Mouse (Mus musculus): ENCODE data around the gene Thegl. TPM values are rescaled to one million over a fixed set of nuclear protein-coding genes. Genes with fewer than 3 reads are reported as not detected.
A peak's percentile ranks its signal among the peaks of the same experiment; 100 is the strongest.

Gene Thegl
- polyA plus RNA-seq, 1 experiment from 2014 or later: 0.86 TPM

DNA sequence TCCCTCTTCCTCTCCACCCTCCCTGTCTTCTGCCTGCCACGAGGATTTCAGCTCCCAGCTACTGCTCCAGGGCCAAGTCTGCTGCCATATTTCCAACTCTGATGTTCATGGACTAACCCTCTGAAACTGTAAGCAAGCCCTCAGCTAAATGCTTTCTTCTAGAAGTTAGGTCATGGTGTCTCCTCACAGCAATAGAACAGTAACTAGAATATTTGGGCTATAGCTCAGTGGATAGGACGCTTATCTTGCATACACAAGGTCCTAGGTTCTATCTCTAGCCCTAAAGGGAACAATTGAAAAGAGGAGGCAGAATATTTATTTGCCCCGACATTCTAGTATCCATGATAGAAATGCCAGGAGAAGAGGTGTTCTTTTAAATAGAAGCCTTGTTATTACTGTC, 83.1 kb downstream of the Thegl start:
- WGBS: 82% methylated on average over 3 of the region's 3 CpGs
- no peak overlapping the region for H3K27ac ChIP-seq (ENCODE audit: low read length)

GRCm38 (mm10) chr5:77099317-77099996, 83.6 kb downstream of the Thegl start:
- Histone ChIP-seq H3K4me3 (ENCODE audit: low read length) (no peak overlapping the region), H3K27me3 (replicated peaks; ENCODE audit: control insufficient read depth, insufficient read depth, low read length) (no peaks in the 10 kb centered on the region), H3K9ac (ENCODE audit: low read depth, low read length) (no peak overlapping the region), H3K9me3 (ENCODE audit: control insufficient read depth, low read length) (no peaks in the 10 kb centered on the region), H3K36me3 (ENCODE audit: control insufficient read depth, insufficient read depth, low read length) (no peaks in the 10 kb centered on the region), H3K27ac (ENCODE audit: low read length) (no peak overlapping the region), H3K4me1 (ENCODE audit: control insufficient read depth, insufficient read depth, low read length) (peaks cover 12% of the 10 kb centered on the region; the same call in 1 of the 2 replicates), H3K4me2 (ENCODE audit: low read depth, low read length) (no peak overlapping the region)
- WGBS: 50% methylated on average over 11 of the region's 11 CpGs
- ATAC-seq: no peak

More for the DNA sequence above, 83.1 kb downstream of the Thegl start:
- Histone ChIP-seq H3K9ac (ENCODE audit: low read depth, low read length) (no peak overlapping the region), H3K27me3 (replicated peaks; ENCODE audit: control insufficient read depth, insufficient read depth, low read length) (no peaks in the 10 kb centered on the region), H3K4me3 (ENCODE audit: low read length) (no peak overlapping the region), H3K4me1 (ENCODE audit: control insufficient read depth, insufficient read depth, low read length) (peaks cover 14% of the 10 kb centered on the region; the same call in 1 of the 2 replicates), H3K4me2 (ENCODE audit: low read depth, low read length) (no peak overlapping the region), H3K9me3 (ENCODE audit: control insufficient read depth, low read length) (no peaks in the 10 kb centered on the region), H3K36me3 (ENCODE audit: control insufficient read depth, insufficient read depth, low read length) (no peaks in the 10 kb centered on the region)
- ATAC-seq: no peak

DNA sequence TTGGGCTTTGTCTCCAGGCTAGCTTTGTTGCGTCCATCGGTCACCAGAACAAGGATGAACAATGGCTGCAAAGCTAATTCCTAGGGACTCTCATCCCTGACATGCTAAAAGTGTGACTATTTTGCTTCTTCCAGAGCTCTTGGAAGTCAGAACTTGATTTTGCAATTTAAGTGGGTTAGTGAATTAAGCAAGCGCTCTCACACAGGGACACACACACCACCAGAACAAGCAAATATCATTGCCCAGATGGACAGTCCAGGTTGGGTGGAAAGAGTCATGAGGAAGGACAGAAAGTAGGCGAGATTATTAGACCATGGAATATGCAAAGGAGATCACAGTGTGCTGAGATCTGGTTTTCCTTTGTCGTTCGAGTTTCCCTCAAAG, 84.2 kb downstream of the Thegl start:
- no peak overlapping the region for H3K27ac ChIP-seq (ENCODE audit: low read length)
- no peak for ATAC-seq
- no peaks in the 10 kb centered on the region for H3K36me3 ChIP-seq (ENCODE audit: control insufficient read depth, insufficient read depth, low read length)
- no peaks in the 10 kb centered on the region for H3K27me3 ChIP-seq (replicated peaks; ENCODE audit: control insufficient read depth, insufficient read depth, low read length)
- no peaks in the 10 kb centered on the region for H3K9me3 ChIP-seq (ENCODE audit: control insufficient read depth, low read length)
- H3K4me2 ChIP-seq (ENCODE audit: low read depth, low read length): no peak overlapping the region
- WGBS: 85% methylated on average over 6 of the region's 6 CpGs
- peaks cover 12% of the 10 kb centered on the region; the same call in 1 of the 2 replicates for H3K4me1 ChIP-seq (ENCODE audit: control insufficient read depth, insufficient read depth, low read length)
- no peak overlapping the region for H3K4me3 ChIP-seq (ENCODE audit: low read length)
- no peak overlapping the region for H3K9ac ChIP-seq (ENCODE audit: low read depth, low read length)

- H3K27ac ChIP-seq (ENCODE audit: low read length): no peak overlapping the region
- H3K4me2 ChIP-seq (ENCODE audit: low read depth, low read length): no peak overlapping the region
- peaks cover 10% of the 10 kb centered on the region; the same call in 1 of the 2 replicates for H3K4me1 ChIP-seq (ENCODE audit: control insufficient read depth, insufficient read depth, low read length)
- WGBS: 85% methylated on average over 6 of the region's 6 CpGs
- H3K27me3 ChIP-seq (replicated peaks; ENCODE audit: control insufficient read depth, insufficient read depth, low read length): no peaks in the 10 kb centered on the region
- ATAC-seq: no peak
- no peak overlapping the region for H3K4me3 ChIP-seq (ENCODE audit: low read length)
- no peaks in the 10 kb centered on the region for H3K36me3 ChIP-seq (ENCODE audit: control insufficient read depth, insufficient read depth, low read length)
- H3K9ac ChIP-seq (ENCODE audit: low read depth, low read length): no peak overlapping the region
- no peaks in the 10 kb centered on the region for H3K9me3 ChIP-seq (ENCODE audit: control insufficient read depth, low read length)
Measured at GRCm38 (mm10) chr5:77100691-77101090, 84.9 kb downstream of the Thegl start.

DNA sequence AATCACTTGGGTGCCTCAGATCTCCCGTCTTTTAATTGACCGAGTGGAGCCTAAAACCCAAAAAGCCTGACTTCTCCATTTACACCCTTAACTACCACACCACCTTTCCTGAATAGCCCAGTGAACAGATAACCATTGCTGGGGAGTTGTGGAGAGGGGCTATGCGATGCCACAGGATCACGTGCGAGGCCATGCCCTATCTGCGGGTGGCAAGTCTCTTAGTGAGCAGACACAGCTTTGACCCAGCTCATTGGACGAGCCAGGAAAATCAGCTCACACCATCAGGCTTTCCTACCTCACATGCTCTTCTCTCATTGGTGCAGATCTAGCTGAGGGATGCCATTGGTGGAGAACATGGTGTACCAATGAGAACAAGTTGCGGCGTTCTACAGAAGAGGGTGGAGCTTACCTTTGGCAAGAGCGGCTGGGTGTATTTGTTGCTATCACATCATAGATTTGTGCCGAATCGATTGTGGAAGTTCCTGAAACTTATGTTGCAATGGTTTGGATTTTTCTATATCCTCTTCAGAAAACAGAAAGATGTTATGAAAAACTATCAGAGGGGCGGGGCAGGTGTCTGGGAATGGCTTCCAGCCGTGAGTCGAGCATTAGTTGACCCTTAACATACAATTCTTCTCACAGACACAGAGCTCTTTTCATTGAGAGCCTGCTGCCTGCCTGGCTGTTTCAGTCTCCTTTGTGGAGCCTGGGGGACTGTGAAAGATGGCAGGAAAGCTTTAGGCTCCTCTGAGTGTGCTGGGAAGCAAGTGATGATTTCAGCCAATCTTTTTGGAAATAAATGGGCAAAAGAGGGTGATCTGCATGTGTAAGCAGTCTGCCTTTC, 86.9 kb downstream of the Thegl start:
- no peaks in the 10 kb centered on the region for H3K36me3 ChIP-seq (ENCODE audit: control insufficient read depth, insufficient read depth, low read length)
- no peaks in the 10 kb centered on the region for H3K9me3 ChIP-seq (ENCODE audit: control insufficient read depth, low read length)
- no peak for ATAC-seq
- H3K27ac ChIP-seq (ENCODE audit: low read length): no peak overlapping the region
- H3K4me2 ChIP-seq (ENCODE audit: low read depth, low read length): no peak overlapping the region
- no peaks in the 10 kb centered on the region for H3K27me3 ChIP-seq (replicated peaks; ENCODE audit: control insufficient read depth, insufficient read depth, low read length)
- no peak overlapping the region for H3K4me3 ChIP-seq (ENCODE audit: low read length)
- 81% methylated on average over 15 of the region's 15 CpGs for WGBS
- no peak overlapping the region for H3K9ac ChIP-seq (ENCODE audit: low read depth, low read length)
- H3K4me1 ChIP-seq (ENCODE audit: control insufficient read depth, insufficient read depth, low read length): peaks cover 8% of the 10 kb centered on the region; the same call in 1 of the 2 replicates

- Histone ChIP-seq H3K9me3 (ENCODE audit: control insufficient read depth, low read length) (no peaks in the 10 kb centered on the region), H3K4me3 (ENCODE audit: low read length) (no peak overlapping the region), H3K4me2 (ENCODE audit: low read depth, low read length) (no peak overlapping the region), H3K27me3 (replicated peaks; ENCODE audit: control insufficient read depth, insufficient read depth, low read length) (no peaks in the 10 kb centered on the region), H3K27ac (ENCODE audit: low read length) (peak overlapping the region; percentile 74), H3K36me3 (ENCODE audit: control insufficient read depth, insufficient read depth, low read length) (no peaks in the 10 kb centered on the region), H3K4me1 (ENCODE audit: control insufficient read depth, insufficient read depth, low read length) (peaks cover 13% of the 10 kb centered on the region), H3K9ac (ENCODE audit: low read depth, low read length) (no peak overlapping the region)
- WGBS: 59% methylated on average over 11 of the region's 11 CpGs
- ATAC-seq: peak; percentile 93
Measured at GRCm38 (mm10) chr5:77107146-77107822, 91.5 kb downstream of the Thegl start.

DNA sequence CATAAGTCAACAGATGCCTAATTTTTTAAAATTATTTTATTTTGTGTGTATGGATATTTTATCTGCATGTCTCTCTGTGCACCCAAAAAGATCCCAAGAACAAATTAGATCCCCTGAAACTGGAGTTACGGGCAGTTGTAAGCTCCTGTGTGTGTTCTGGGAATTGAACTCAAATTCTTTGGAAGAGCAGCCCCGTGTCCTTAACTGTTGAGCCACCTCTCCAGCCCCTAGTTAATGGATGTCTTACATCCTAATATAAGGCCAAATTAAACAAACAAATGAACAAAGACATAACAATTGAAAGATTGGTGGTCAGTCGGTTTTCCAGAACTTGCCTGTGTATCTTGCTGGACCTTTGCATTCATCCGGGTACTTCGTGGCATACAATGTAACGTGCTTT, 93.0 kb downstream of the Thegl start:
- Histone ChIP-seq H3K9ac (ENCODE audit: low read depth, low read length) (no peak overlapping the region), H3K27ac (ENCODE audit: low read length) (no peak overlapping the region), H3K9me3 (ENCODE audit: control insufficient read depth, low read length) (no peaks in the 10 kb centered on the region), H3K36me3 (ENCODE audit: control insufficient read depth, insufficient read depth, low read length) (no peaks in the 10 kb centered on the region), H3K4me3 (ENCODE audit: low read length) (no peak overlapping the region), H3K4me2 (ENCODE audit: low read depth, low read length) (no peak overlapping the region), H3K4me1 (ENCODE audit: control insufficient read depth, insufficient read depth, low read length) (peaks cover 15% of the 10 kb centered on the region), H3K27me3 (replicated peaks; ENCODE audit: control insufficient read depth, insufficient read depth, low read length) (no peaks in the 10 kb centered on the region)
- WGBS: 93% methylated on average over 6 of the region's 6 CpGs
- no peak for ATAC-seq

- 34% methylated on average over 2 of the region's 2 CpGs for WGBS
- Histone ChIP-seq H3K27me3 (replicated peaks; ENCODE audit: control insufficient read depth, insufficient read depth, low read length) (no peaks in the 10 kb centered on the region), H3K27ac (ENCODE audit: low read length) (peak overlapping the region; percentile 20), H3K9ac (ENCODE audit: low read depth, low read length) (no peak overlapping the region), H3K4me2 (ENCODE audit: low read depth, low read length) (peak overlapping the region; percentile 22; the same call in 1 of the 2 replicates), H3K9me3 (ENCODE audit: control insufficient read depth, low read length) (no peaks in the 10 kb centered on the region), H3K36me3 (ENCODE audit: control insufficient read depth, insufficient read depth, low read length) (no peaks in the 10 kb centered on the region), H3K4me1 (ENCODE audit: control insufficient read depth, insufficient read depth, low read length) (peaks cover 18% of the 10 kb centered on the region), H3K4me3 (ENCODE audit: low read length) (no peak overlapping the region)
- no peak for ATAC-seq
Measured at GRCm38 (mm10) chr5:77109814-77110213, 94.0 kb downstream of the Thegl start.

Data from intestine, embryonic 16.5 days (tissue).